In the genomic region with DNA sequence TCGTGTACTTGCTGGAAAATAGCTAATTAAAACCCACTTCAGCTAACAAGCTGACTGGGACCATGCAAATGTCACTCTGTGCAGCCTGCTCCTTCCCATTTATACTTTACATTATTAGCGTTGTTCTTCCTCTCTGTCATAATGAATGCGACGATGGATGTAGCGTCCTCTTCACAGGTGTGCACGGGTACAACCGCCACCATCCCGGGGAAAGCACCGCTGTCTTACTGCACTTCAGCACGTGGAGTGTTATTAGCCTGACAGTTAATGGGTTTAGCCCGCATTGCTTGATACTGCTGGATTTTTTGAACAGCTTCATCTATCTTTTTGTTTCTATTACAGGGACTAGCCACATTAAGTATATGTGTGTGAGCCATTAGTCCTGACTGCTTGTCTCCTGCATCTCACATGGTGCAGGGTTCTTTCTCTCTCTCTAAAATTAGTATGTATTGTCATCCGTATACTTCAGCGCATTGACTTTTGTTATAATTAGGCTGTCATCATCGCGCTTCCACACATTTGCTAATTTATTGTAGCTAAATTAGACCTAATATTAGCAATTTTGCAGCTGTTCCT, we compare ENCODE assay signal across 24 mouse cellular contexts.
"Had no signal": no experiment of that assay in that cellular context is flagged by ENCODE, and none has a peak within 500 bp of the region (broad histone marks: within the 10 kb centered on the region; RNA-seq: fewer than 3 reads in every experiment).

No protein-coding gene starts in this region.

- H3K27me3 ChIP-seq: limb, embryonic 12.5 days; limb, embryonic 15.5 days; lung, embryonic 15.5 days; megakaryocyte, embryonic 14.5 days; midbrain, embryonic 13.5 days; neural tube, embryonic 12.5 days; neural tube, embryonic 15.5 days had no signal

- DNase-seq: kidney, postnatal 25 days; layer of hippocampus, adult 9-11 months; left cerebral cortex, postnatal 4 days; liver, postnatal 0 days; lung, postnatal 10 days; lung, postnatal 36 days; right cerebral cortex, adult 18-20 months; right cerebral cortex, postnatal 14 days; right cerebral cortex, postnatal 4 days; thymus, postnatal 25 days had no signal

- H3K36me3 ChIP-seq: limb, embryonic 12.5 days; limb, embryonic 15.5 days; lung, embryonic 15.5 days; midbrain, embryonic 10.5 days; midbrain, embryonic 13.5 days; neural tube, embryonic 12.5 days; neural tube, embryonic 15.5 days had no signal

- H3K4me3 ChIP-seq: layer of hippocampus, adult 2 months; left cerebral cortex, adult 2 months; limb, embryonic 12.5 days; limb, embryonic 15.5 days; lung, embryonic 15.5 days; megakaryocyte, embryonic 14.5 days; midbrain, embryonic 10.5 days; midbrain, embryonic 13.5 days; neural tube, embryonic 12.5 days; neural tube, embryonic 15.5 days had no signal

- H3K9ac ChIP-seq: limb, embryonic 12.5 days; limb, embryonic 15.5 days; liver, embryonic 14.5 days; liver, postnatal 0 days; lung, embryonic 15.5 days; midbrain, embryonic 13.5 days; neural tube, embryonic 12.5 days; neural tube, embryonic 15.5 days had no signal

- H3K27ac ChIP-seq: kidney, postnatal 0 days; layer of hippocampus, adult 2 months; left cerebral cortex, adult 2 months; limb, embryonic 12.5 days; limb, embryonic 15.5 days; liver, embryonic 14.5 days; lung, embryonic 15.5 days; midbrain, embryonic 10.5 days; midbrain, embryonic 13.5 days; neural tube, embryonic 12.5 days; neural tube, embryonic 15.5 days; stomach, postnatal 0 days had no signal

- ATAC-seq: liver, postnatal 0 days; midbrain, embryonic 13.5 days had no signal

- H3K9me3 ChIP-seq: limb, embryonic 12.5 days; limb, embryonic 15.5 days; lung, embryonic 15.5 days; midbrain, embryonic 10.5 days; midbrain, embryonic 13.5 days; neural tube, embryonic 12.5 days; neural tube, embryonic 15.5 days had no signal

- H3K4me2 ChIP-seq: limb, embryonic 12.5 days; limb, embryonic 15.5 days; liver, embryonic 11.5 days; lung, embryonic 15.5 days; midbrain, embryonic 13.5 days; neural tube, embryonic 12.5 days; neural tube, embryonic 15.5 days had no signal

- H3K4me1 ChIP-seq: limb, embryonic 12.5 days; limb, embryonic 15.5 days; lung, embryonic 15.5 days; megakaryocyte, embryonic 14.5 days; midbrain, embryonic 10.5 days; midbrain, embryonic 13.5 days; neural tube, embryonic 12.5 days; neural tube, embryonic 15.5 days had no signal
